Mouse (Mus musculus) thymus, adult 2 months (tissue): ENCODE results near the gene Ereg.

Experiments
- CTCF ChIP-seq: fragments of 200-500 bp; IDR thresholded peaks from 2 replicates; pipeline ENCODE4 v1.5.1; 2012; ENCODE audit warnings: mild to moderate bottlenecking, control low read depth, low read length, moderate library complexity, borderline replicate concordance; ENCODE audit not compliant: control insufficient read depth, poor library complexity, insufficient read depth; ENCODE audit errors: extremely low read depth
- POLR2A ChIP-seq: fragments of 200-500 bp; IDR thresholded peaks from 2 replicates; pipeline ENCODE4 v1.6.1; 2012; ENCODE audit warnings: mild to moderate bottlenecking, low read length, control low read depth, moderate library complexity; ENCODE audit not compliant: control insufficient read depth, poor library complexity, insufficient read depth; ENCODE audit errors: extremely low read depth

DNA sequence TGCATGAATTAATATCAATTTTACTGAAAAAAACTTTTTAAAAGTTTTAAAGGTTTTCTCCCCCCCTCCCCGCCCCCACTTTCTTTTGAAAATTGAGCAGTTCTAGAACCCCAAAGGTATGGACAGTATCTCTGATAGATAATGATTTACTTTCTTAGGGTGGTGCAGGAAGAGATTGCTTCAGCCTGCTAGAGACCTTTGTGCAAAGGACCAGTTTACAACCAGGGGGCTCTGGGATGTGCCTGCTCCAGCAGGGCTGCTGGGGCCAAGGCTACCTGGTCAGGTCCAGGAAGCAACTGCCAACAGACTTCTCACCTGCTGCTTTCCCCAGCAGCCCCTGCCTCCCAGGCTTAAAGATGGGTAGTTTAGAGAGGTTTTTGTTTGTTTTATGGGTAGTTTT lies 599 bp downstream of the Ereg start:
- TF ChIP-seq POLR2A = no peak
- TF ChIP-seq CTCF = no peak
